Mouse (Mus musculus): ENCODE measurements around the gene Rnf217. TPM values are rescaled to one million over a fixed set of nuclear protein-coding genes. Genes with fewer than 3 reads are reported as not detected.

The Rnf217 gene
- polyA plus RNA-seq, 1 experiment from 2014 or later, result 1.4 TPM

- no peak overlapping the region for H3K9ac ChIP-seq (ENCODE audit: low read length)
- H3K4me3 ChIP-seq (replicated peaks; ENCODE audit: low read length), result no peak overlapping the region
- H3K27ac ChIP-seq (ENCODE audit: low read length), result no peak overlapping the region
- H3K4me1 ChIP-seq (ENCODE audit: control insufficient read depth, insufficient read depth, low read length), result no peaks in the 10 kb centered on the region
- ATAC-seq (ENCODE audit: insufficient read depth, low FRiP score), result no peak
- WGBS, result 64% methylated on average over 2 of the region's 2 CpGs
- no peaks in the 10 kb centered on the region for H3K27me3 ChIP-seq (ENCODE audit: control insufficient read depth, insufficient read depth, low read length)
- H3K9me3 ChIP-seq (replicated peaks; ENCODE audit: control insufficient read depth, low read length), result no peaks in the 10 kb centered on the region
- no peaks in the 10 kb centered on the region for H3K36me3 ChIP-seq (ENCODE audit: control insufficient read depth, insufficient read depth, low read length)
- no peak overlapping the region for H3K4me2 ChIP-seq (ENCODE audit: low read depth, low read length)
Measured at GRCm38 (mm10) chr10:31496931-31497330, 112.1 kb downstream of the Rnf217 start.

GRCm38 (mm10) chr10:31495826-31496225, 113.2 kb downstream of the Rnf217 start:
- WGBS, result 64% methylated on average over 3 of the region's 3 CpGs
- Histone ChIP-seq H3K36me3 (ENCODE audit: control insufficient read depth, insufficient read depth, low read length) (no peaks in the 10 kb centered on the region), H3K27ac (ENCODE audit: low read length) (no peak overlapping the region), H3K27me3 (ENCODE audit: control insufficient read depth, insufficient read depth, low read length) (no peaks in the 10 kb centered on the region), H3K4me1 (ENCODE audit: control insufficient read depth, insufficient read depth, low read length) (no peaks in the 10 kb centered on the region), H3K4me2 (ENCODE audit: low read depth, low read length) (no peak overlapping the region), H3K9ac (ENCODE audit: low read length) (no peak overlapping the region), H3K9me3 (replicated peaks; ENCODE audit: control insufficient read depth, low read length) (no peaks in the 10 kb centered on the region), H3K4me3 (replicated peaks; ENCODE audit: low read length) (no peak overlapping the region)
- no peak for ATAC-seq (ENCODE audit: insufficient read depth, low FRiP score)

DNA sequence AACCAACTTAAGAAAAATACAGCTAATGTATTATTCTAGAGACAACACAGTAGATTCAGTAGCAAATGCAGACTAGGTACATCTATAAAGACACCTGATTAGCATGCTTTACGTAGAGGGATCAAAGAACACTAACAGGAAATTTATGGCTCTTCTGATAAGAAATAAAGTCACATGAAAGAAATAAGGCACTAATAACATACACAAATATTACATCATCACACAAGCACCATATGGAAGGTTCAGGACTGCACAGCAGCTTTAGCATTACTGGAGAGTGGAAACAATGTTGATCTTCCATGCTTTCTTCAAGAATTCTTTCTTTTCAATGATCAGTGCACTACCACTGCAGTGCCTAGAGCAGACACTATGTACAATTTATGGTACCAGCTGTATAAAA, 114.7 kb downstream of the Rnf217 start:
- Histone ChIP-seq H3K4me3 (replicated peaks; ENCODE audit: low read length) (no peak overlapping the region), H3K4me1 (ENCODE audit: control insufficient read depth, insufficient read depth, low read length) (no peaks in the 10 kb centered on the region), H3K9me3 (replicated peaks; ENCODE audit: control insufficient read depth, low read length) (no peaks in the 10 kb centered on the region), H3K9ac (ENCODE audit: low read length) (no peak overlapping the region), H3K27me3 (ENCODE audit: control insufficient read depth, insufficient read depth, low read length) (no peaks in the 10 kb centered on the region), H3K27ac (ENCODE audit: low read length) (no peak overlapping the region), H3K36me3 (ENCODE audit: control insufficient read depth, insufficient read depth, low read length) (no peaks in the 10 kb centered on the region), H3K4me2 (ENCODE audit: low read depth, low read length) (no peak overlapping the region)
- ATAC-seq (ENCODE audit: insufficient read depth, low FRiP score), result no peak
- 77% methylated on average over 1 of the region's 1 CpGs for WGBS

GRCm38 (mm10) chr10:31467043-31467898, 141.7 kb downstream of the Rnf217 start:
- Histone ChIP-seq H3K9me3 (replicated peaks; ENCODE audit: control insufficient read depth, low read length) (no peaks in the 10 kb centered on the region), H3K4me2 (ENCODE audit: low read depth, low read length) (no peak overlapping the region), H3K4me1 (ENCODE audit: control insufficient read depth, insufficient read depth, low read length) (no peaks in the 10 kb centered on the region), H3K36me3 (ENCODE audit: control insufficient read depth, insufficient read depth, low read length) (no peaks in the 10 kb centered on the region), H3K27ac (ENCODE audit: low read length) (no peak overlapping the region), H3K4me3 (replicated peaks; ENCODE audit: low read length) (no peak overlapping the region), H3K27me3 (ENCODE audit: control insufficient read depth, insufficient read depth, low read length) (no peaks in the 10 kb centered on the region), H3K9ac (ENCODE audit: low read length) (no peak overlapping the region)
- no peak for ATAC-seq (ENCODE audit: insufficient read depth, low FRiP score)
- 40% methylated on average over 10 of the region's 10 CpGs for WGBS

GRCm38 (mm10) chr10:31465840-31466541, 143.0 kb downstream of the Rnf217 start:
- ATAC-seq (ENCODE audit: insufficient read depth, low FRiP score), result no peak
- Histone ChIP-seq H3K27ac (ENCODE audit: low read length) (no peak overlapping the region), H3K4me2 (ENCODE audit: low read depth, low read length) (no peak overlapping the region), H3K9ac (ENCODE audit: low read length) (no peak overlapping the region), H3K9me3 (replicated peaks; ENCODE audit: control insufficient read depth, low read length) (no peaks in the 10 kb centered on the region), H3K4me3 (replicated peaks; ENCODE audit: low read length) (no peak overlapping the region), H3K27me3 (ENCODE audit: control insufficient read depth, insufficient read depth, low read length) (no peaks in the 10 kb centered on the region), H3K36me3 (ENCODE audit: control insufficient read depth, insufficient read depth, low read length) (no peaks in the 10 kb centered on the region), H3K4me1 (ENCODE audit: control insufficient read depth, insufficient read depth, low read length) (no peaks in the 10 kb centered on the region)
- 78% methylated on average over 6 of the region's 6 CpGs for WGBS

GRCm38 (mm10) chr10:31465424-31465823, 143.6 kb downstream of the Rnf217 start:
- H3K27ac ChIP-seq (ENCODE audit: low read length), result no peak overlapping the region
- H3K27me3 ChIP-seq (ENCODE audit: control insufficient read depth, insufficient read depth, low read length), result no peaks in the 10 kb centered on the region
- no peaks in the 10 kb centered on the region for H3K4me1 ChIP-seq (ENCODE audit: control insufficient read depth, insufficient read depth, low read length)
- no peak overlapping the region for H3K9ac ChIP-seq (ENCODE audit: low read length)
- no peaks in the 10 kb centered on the region for H3K9me3 ChIP-seq (replicated peaks; ENCODE audit: control insufficient read depth, low read length)
- H3K4me3 ChIP-seq (replicated peaks; ENCODE audit: low read length), result no peak overlapping the region
- H3K4me2 ChIP-seq (ENCODE audit: low read depth, low read length), result no peak overlapping the region
- 58% methylated on average over 4 of the region's 4 CpGs for WGBS
- ATAC-seq (ENCODE audit: insufficient read depth, low FRiP score), result no peak
- no peaks in the 10 kb centered on the region for H3K36me3 ChIP-seq (ENCODE audit: control insufficient read depth, insufficient read depth, low read length)

- H3K4me2 ChIP-seq (ENCODE audit: low read depth, low read length), result no peak overlapping the region
- no peaks in the 10 kb centered on the region for H3K9me3 ChIP-seq (replicated peaks; ENCODE audit: control insufficient read depth, low read length)
- H3K36me3 ChIP-seq (ENCODE audit: control insufficient read depth, insufficient read depth, low read length), result no peaks in the 10 kb centered on the region
- no peaks in the 10 kb centered on the region for H3K27me3 ChIP-seq (ENCODE audit: control insufficient read depth, insufficient read depth, low read length)
- 82% methylated on average over 2 of the region's 2 CpGs for WGBS
- no peak for ATAC-seq (ENCODE audit: insufficient read depth, low FRiP score)
- no peak overlapping the region for H3K27ac ChIP-seq (ENCODE audit: low read length)
- no peak overlapping the region for H3K9ac ChIP-seq (ENCODE audit: low read length)
- no peaks in the 10 kb centered on the region for H3K4me1 ChIP-seq (ENCODE audit: control insufficient read depth, insufficient read depth, low read length)
- no peak overlapping the region for H3K4me3 ChIP-seq (replicated peaks; ENCODE audit: low read length)
Measured at GRCm38 (mm10) chr10:31463044-31463443, 145.9 kb downstream of the Rnf217 start.

DNA sequence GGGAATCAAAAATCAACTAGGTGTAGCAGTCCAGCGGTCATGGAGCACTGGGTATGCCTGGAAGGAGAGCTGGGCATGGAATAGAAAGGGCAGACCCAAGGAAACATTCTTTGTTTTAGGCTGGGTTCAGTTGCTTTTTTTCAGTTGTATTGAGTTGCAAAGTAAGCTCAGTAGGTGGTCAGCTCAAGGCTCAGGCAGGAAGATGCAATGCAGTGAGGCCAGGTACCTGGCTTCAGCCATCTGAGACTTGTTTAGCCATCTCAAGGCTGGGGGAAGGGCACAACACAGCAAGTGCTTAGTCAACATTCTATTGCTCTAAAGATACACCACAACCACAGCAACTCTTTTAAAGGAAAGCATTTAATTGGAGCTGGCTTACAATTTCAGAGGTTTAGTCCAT, 152.2 kb downstream of the Rnf217 start:
- Histone ChIP-seq H3K9me3 (replicated peaks; ENCODE audit: control insufficient read depth, low read length) (no peaks in the 10 kb centered on the region), H3K9ac (ENCODE audit: low read length) (no peak overlapping the region), H3K27ac (ENCODE audit: low read length) (no peak overlapping the region), H3K4me3 (replicated peaks; ENCODE audit: low read length) (no peak overlapping the region), H3K4me1 (ENCODE audit: control insufficient read depth, insufficient read depth, low read length) (no peaks in the 10 kb centered on the region), H3K27me3 (ENCODE audit: control insufficient read depth, insufficient read depth, low read length) (no peaks in the 10 kb centered on the region), H3K36me3 (ENCODE audit: control insufficient read depth, insufficient read depth, low read length) (no peaks in the 10 kb centered on the region), H3K4me2 (ENCODE audit: low read depth, low read length) (no peak overlapping the region)
- 46% methylated on average over 1 of the region's 1 CpGs for WGBS
- ATAC-seq (ENCODE audit: insufficient read depth, low FRiP score), result no peak

- 19% methylated on average over 1 of the region's 1 CpGs for WGBS
- H3K9ac ChIP-seq (ENCODE audit: low read length), result no peak overlapping the region
- H3K4me3 ChIP-seq (replicated peaks; ENCODE audit: low read length), result no peak overlapping the region
- no peaks in the 10 kb centered on the region for H3K27me3 ChIP-seq (ENCODE audit: control insufficient read depth, insufficient read depth, low read length)
- H3K36me3 ChIP-seq (ENCODE audit: control insufficient read depth, insufficient read depth, low read length), result no peaks in the 10 kb centered on the region
- H3K4me2 ChIP-seq (ENCODE audit: low read depth, low read length), result no peak overlapping the region
- ATAC-seq (ENCODE audit: insufficient read depth, low FRiP score), result no peak
- H3K4me1 ChIP-seq (ENCODE audit: control insufficient read depth, insufficient read depth, low read length), result 0 out of 2 replicates have a peak, but pooled peaks cover 3% of the 10 kb centered on the region
- H3K9me3 ChIP-seq (replicated peaks; ENCODE audit: control insufficient read depth, low read length), result no peaks in the 10 kb centered on the region
- no peak overlapping the region for H3K27ac ChIP-seq (ENCODE audit: low read length)
Measured at GRCm38 (mm10) chr10:31447083-31447482, 161.9 kb downstream of the Rnf217 start.

All from stomach, embryonic 16.5 days (tissue).